Mouse (Mus musculus): ENCODE data around the gene Gdi2. TPM values are rescaled to one million over a fixed set of nuclear protein-coding genes. Genes with fewer than 3 reads are reported as not detected.

The Gdi2 gene
- total RNA-seq, 2 experiments from 2014 or later: 301 to 313 TPM

GRCm38 (mm10) chr13:3544925-3545324 lies 7.1 kb downstream of the Gdi2 start:
- DNase-seq (ENCODE audit: low spot score in 2 of 2): no peak

- DNase-seq (ENCODE audit: low spot score in 2 of 2): no peak
These were observed 9.5 kb downstream of the Gdi2 start for GRCm38 (mm10) chr13:3547410-3547809.

GRCm38 (mm10) chr13:3547856-3548255 lies 10.0 kb downstream of the Gdi2 start:
- no peak for DNase-seq (ENCODE audit: low spot score in 2 of 2)

- no peak for DNase-seq (ENCODE audit: low spot score in 2 of 2)
These were observed 25.3 kb downstream of the Gdi2 start for GRCm38 (mm10) chr13:3563130-3563529.

GRCm38 (mm10) chr13:3563953-3564352 lies 26.1 kb downstream of the Gdi2 start:
- no peak for DNase-seq (ENCODE audit: low spot score in 2 of 2)

GRCm38 (mm10) chr13:3590789-3591188 lies 52.9 kb downstream of the Gdi2 start:
- DNase-seq (ENCODE audit: low spot score in 2 of 2): no peak

- DNase-seq (ENCODE audit: low spot score in 2 of 2): no peak
These were observed 56.4 kb downstream of the Gdi2 start for GRCm38 (mm10) chr13:3594311-3594710.

GRCm38 (mm10) chr13:3596232-3596631 lies 58.4 kb downstream of the Gdi2 start:
- no peak for DNase-seq (ENCODE audit: low spot score in 2 of 2)

- no peak for DNase-seq (ENCODE audit: low spot score in 2 of 2)
These were observed 71.9 kb downstream of the Gdi2 start for GRCm38 (mm10) chr13:3609780-3610117.

GRCm38 (mm10) chr13:3610118-3610794 lies 72.4 kb downstream of the Gdi2 start:
- peak; percentile 24 to 32 for DNase-seq (ENCODE audit: low spot score in 2 of 2)

GRCm38 (mm10) chr13:3610795-3611438 lies 73.1 kb downstream of the Gdi2 start, which contains the start of gene Fam208b:
Gene Fam208b, minus strand, starts transcription at chr13:3611108.
- peak; percentile 94 to 99 for DNase-seq (ENCODE audit: low spot score in 2 of 2)

Other genes starting within 250 kb of the Gdi2 start
- 10 to 100 TPM; 24.7 to 25.0 TPM for gene Fam208b, start 73.0 kb downstream of the Gdi2 start, total RNA-seq (2021)
- gene Asb13, start 96.0 kb downstream of the Gdi2 start, total RNA-seq (2021): 10 to 100 TPM; 26.8 to 31.2 TPM

Measured in layer of hippocampus, postnatal 14 days (tissue).